Mouse (Mus musculus) macrophage (primary cell): ENCODE measurements around the gene Mycbp2. TPM values are rescaled to one million over a fixed set of nuclear protein-coding genes. Genes with fewer than 3 reads are reported as not detected.

ENCODE experiments used
- H3K27ac ChIP-seq: fragments of 350-480 bp; formaldehyde crosslinking; 2 replicates; pipeline ENCODE4 v1.9.0; 2021
- H3K36me3 ChIP-seq: fragments of 350-480 bp; formaldehyde crosslinking; 2 replicates; pipeline ENCODE4 v1.9.0; 2021; ENCODE audit errors: inconsistent target
- H3K4me3 ChIP-seq: fragments of 350-480 bp; formaldehyde crosslinking; 2 replicates; pipeline ENCODE4 v1.9.0; 2021; ENCODE audit errors: inconsistent target
- H3K79me2 ChIP-seq: fragments of 350-480 bp; formaldehyde crosslinking; 2 replicates; pipeline ENCODE4 v1.9.0; 2021; ENCODE audit errors: inconsistent target
- WGBS: methylation state at CpG from one replicate; pipeline ENCODE4 v1.1.7; 2026; ENCODE audit warnings: inconsistent platforms; ENCODE audit not compliant: missing documents; 5-methylcytosine and 5-hydroxymethylcytosine counted together
- polyA plus RNA-seq: library from polyadenylated mRNA; stranded (reverse); fragments of 250-400 nt; gene quantifications from 3 replicates; pipeline ENCODE4 v1.2.4, GENCODE M21; 2018; ENCODE audit warnings: inconsistent platforms

Gene Mycbp2
- polyA plus RNA-seq, 1 experiment from 2014 or later, result 44.3 TPM

DNA sequence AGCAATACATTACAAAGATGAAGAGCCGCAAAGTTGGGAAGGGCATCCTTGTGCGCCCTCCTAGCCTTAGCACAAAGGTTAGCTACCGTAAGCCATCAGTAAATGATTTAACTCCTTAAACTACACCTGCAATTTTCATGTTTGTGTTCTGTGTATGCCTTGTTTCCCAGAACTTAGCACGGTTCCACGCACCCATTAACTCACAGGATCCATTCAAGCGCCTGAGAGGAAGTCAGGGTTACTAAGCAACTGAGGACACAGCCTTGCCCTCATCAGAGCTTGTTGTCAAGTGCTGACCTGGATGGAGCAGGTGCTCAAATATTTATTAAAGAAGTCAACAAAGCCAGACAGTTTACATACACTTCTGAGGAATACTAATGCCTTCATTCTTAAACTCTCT, 244.4 kb downstream of the Mycbp2 start:
- Histone ChIP-seq H3K36me3 (no peaks in the 10 kb centered on the region), H3K79me2 (peaks cover 14% of the 10 kb centered on the region), H3K4me3 (no peak overlapping the region), H3K27ac (no peak overlapping the region)
- 71% methylated on average over 6 of the region's 6 CpGs for WGBS

DNA sequence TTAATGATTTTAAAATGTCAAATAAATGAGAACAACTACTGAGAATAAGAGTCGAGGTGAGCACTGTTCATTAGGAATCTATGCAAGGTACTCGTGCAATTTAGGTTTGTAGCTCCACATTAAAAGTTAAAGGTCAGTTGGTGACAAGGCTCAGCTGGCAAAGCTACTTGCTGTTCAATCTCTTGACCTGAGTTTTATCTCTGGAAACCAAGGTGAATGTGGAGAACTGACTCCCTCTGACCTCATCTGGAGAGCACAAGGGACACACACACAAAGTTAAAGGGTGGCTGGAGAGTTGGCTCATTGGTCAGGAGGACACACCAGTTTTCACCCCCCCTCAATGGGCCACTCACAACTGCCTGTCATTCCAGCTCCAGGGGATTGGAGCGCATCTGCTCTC, 245.4 kb downstream of the Mycbp2 start:
- no peak overlapping the region for H3K4me3 ChIP-seq
- no peaks in the 10 kb centered on the region for H3K36me3 ChIP-seq
- WGBS, result 87% methylated on average over 3 of the region's 3 CpGs
- H3K27ac ChIP-seq, result no peak overlapping the region
- peaks cover 24% of the 10 kb centered on the region for H3K79me2 ChIP-seq

DNA sequence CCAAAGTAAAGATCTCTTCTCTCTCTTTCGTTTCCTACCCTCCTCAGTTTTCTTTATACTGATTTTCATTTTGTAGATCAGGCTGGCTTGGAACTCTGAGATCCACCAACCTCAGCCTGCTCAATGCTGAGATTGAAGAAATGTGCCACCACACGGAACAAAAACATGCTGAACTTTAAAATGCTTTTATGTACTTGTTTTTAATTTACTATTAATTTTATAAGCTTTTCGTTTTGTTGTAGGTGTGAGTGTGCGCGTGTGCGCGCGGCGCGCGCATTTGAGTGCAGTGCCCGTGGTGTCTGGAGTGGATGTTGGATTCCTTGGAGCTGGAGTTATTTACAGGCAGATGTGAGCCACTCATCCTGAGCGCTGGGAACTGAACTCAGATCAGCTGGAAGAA, 246.3 kb downstream of the Mycbp2 start:
- 88% methylated on average over 13 of the region's 13 CpGs for WGBS
- Histone ChIP-seq H3K27ac (peak overlapping the region; percentile 52; the same call in 1 of the 2 replicates), H3K4me3 (peak overlapping the region; percentile 39), H3K79me2 (peaks cover 33% of the 10 kb centered on the region), H3K36me3 (peaks cover 3% of the 10 kb centered on the region; the same call in 1 of the 2 replicates)

DNA sequence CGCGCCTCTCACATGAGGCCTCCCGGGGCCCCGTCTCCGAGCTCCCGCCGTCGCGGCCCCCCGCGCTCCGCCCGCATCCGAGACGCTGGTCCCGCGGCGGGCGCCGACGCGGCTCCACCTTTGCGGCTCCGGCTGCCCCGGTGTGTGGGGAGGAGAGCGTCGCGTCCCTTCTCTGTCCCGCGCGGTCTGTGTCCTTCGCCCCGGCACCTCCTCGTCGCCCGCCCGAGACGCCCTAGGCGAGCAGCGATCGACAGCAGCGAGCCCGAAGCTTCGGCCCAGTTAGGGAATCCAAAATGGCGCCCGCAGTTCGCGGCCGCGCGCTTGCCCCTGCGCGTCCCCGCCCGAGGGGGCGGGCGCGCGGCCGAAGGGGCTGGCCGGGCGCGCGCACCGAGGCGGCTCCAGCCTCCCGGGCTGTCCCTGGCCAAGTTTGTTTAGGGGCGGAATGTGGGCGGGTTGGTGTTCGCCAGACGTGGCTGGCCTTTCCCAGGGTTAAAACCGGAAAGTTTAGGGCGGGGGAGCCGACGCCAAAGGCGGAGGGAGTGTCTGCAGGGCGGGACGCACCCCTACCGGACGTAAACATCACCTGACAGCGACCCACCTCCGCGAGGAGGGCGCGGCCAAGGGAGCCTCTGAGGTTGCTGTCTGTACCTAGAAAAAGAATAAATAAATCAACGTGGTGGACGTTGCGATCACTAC, 247.2 kb downstream of the Mycbp2 start, which contains the start of gene Fbxl3:
Gene Fbxl3 (minus strand): TSS at position 329 of the 696 bp plus-strand sequence.
- peak within 1 kb of the TSS; percentile 60 for H3K27ac ChIP-seq
- H3K4me3 ChIP-seq, result peak within 1 kb of the TSS; percentile 80
- WGBS, result under 1% methylated on average over 88 of the region's 88 CpGs
- H3K79me2 ChIP-seq, result peaks cover 42% of the 10 kb centered on the region
- H3K36me3 ChIP-seq, result peaks cover 9% of the 10 kb centered on the region; the same call in 1 of the 2 replicates

DNA sequence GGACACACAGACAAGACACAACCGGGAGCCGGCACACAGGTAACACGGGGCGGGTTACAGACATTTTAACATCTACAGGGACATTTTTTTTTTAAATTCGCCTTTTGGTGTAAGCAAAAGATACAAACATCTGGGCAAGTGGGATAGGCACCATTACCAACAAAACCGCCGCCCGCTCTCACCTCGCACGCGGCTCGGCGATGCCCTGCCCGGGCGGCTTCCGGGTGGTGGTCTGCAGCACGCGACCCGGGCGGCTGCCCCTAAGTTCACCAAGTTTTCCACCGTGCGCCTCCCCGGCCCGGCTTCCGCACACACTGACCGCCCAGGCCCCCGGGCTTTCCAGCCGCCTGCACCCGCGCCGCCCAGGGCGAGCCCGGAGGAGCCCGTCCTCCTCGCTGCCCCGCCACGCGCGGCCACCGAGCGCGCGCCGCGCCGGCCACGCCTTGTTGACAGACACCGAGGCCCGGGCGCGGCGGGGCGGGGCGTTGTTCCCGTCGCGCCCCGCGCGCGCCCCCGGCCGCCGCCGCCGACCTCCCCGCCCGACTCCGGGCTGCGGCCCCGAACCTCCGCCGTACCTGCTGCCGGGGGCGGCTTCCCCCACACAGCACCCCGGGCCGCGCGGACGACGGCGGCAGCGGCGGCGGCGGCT, 247.9 kb downstream of the Mycbp2 start:
- Histone ChIP-seq H3K4me3 (peak overlapping the region; percentile 80), H3K27ac (peak overlapping the region; percentile 60), H3K36me3 (peaks cover 9% of the 10 kb centered on the region; the same call in 1 of the 2 replicates), H3K79me2 (peaks cover 49% of the 10 kb centered on the region)
- under 1% methylated on average over 75 of the region's 86 CpGs for WGBS

DNA sequence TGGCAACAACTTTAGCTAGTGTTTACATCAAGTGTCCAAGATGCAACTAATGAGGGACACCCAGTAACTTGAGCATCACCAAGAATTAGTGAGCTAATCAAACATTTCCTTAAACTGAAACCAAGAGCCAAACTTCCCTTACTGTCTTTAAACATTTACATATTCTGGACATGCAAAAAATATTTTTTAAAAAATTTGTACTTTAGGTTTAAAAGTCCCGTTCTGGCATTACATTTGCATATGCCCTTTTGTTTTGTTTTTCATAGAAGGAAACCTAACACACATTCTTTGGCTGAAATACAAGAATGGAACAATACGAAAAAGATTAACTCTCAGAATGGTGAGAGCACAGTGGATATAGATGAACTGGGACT, 248.4 kb downstream of the Mycbp2 start:
- peak overlapping the region; percentile 60 for H3K27ac ChIP-seq
- H3K36me3 ChIP-seq, result peaks cover 9% of the 10 kb centered on the region; the same call in 1 of the 2 replicates
- H3K4me3 ChIP-seq, result peak overlapping the region; percentile 80
- H3K79me2 ChIP-seq, result peaks cover 54% of the 10 kb centered on the region
- 0% methylated on average over 2 of the region's 2 CpGs for WGBS

DNA sequence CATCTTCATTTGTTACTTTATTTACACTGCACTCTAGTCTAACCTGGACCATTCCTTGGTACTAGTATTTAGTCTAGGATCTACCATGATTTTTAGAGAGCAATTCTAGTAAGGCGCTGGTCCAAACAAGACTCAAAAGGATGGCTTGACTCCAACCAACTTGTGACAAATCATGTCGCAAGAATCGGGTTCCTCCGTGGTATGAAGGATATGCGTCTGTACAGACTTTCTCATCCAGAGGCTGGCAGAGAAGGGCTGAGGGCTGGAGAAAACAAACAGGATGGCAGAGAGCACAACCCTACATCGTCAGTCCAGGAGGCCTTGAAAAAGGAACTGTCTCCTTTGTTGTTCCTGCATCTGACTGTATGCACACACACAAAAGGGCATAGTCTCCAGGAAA, 250.0 kb downstream of the Mycbp2 start:
- Histone ChIP-seq H3K27ac (no peak overlapping the region), H3K79me2 (peaks cover 70% of the 10 kb centered on the region), H3K4me3 (no peak overlapping the region), H3K36me3 (peaks cover 18% of the 10 kb centered on the region; the same call in 1 of the 2 replicates)
- 29% methylated on average over 6 of the region's 6 CpGs for WGBS

DNA sequence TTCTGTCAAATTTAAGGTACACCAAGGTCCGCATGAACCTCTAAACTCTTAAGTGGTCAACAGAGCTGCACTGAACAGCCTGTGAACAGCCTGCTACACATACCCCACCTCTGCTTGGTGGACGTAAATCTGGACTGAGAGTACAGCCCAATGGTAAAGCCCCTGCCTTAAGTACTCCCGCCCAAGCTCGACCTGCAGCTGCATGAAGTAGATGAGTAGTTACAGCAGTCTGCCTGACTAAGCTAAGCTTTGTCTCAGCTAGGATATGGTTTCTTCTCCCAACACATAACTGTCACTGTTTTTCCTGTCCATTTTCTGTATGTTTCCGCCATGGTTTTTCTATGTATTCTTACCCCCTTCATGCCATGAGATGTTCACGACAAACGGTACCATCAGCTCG, 250.8 kb downstream of the Mycbp2 start:
- no peak overlapping the region for H3K27ac ChIP-seq
- peaks cover 78% of the 10 kb centered on the region for H3K79me2 ChIP-seq
- 97% methylated on average over 8 of the region's 8 CpGs for WGBS
- no peak overlapping the region for H3K4me3 ChIP-seq
- H3K36me3 ChIP-seq, result peaks cover 26% of the 10 kb centered on the region

DNA sequence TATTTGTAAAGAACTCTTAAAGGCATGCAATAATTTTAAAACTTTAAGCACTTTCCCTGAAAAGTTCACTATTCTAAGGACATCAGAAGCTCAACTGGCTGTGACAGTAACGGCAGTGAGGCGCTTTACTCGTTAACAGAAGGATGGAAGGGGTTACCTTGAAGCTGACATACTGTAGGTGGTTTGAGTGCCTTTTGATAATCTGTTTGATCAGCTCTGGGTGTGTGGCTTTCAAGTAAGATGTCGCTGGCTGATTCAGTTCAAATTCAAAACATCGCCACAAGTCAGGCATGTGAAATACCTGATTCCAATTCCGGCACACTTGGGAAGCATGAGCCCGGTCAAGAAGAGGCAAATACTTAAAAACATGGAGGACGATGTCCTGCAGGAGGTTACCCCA, 251.6 kb downstream of the Mycbp2 start:
- H3K4me3 ChIP-seq, result no peak overlapping the region
- H3K27ac ChIP-seq, result no peak overlapping the region
- 96% methylated on average over 8 of the region's 8 CpGs for WGBS
- H3K79me2 ChIP-seq, result peaks cover 86% of the 10 kb centered on the region
- H3K36me3 ChIP-seq, result peaks cover 32% of the 10 kb centered on the region

DNA sequence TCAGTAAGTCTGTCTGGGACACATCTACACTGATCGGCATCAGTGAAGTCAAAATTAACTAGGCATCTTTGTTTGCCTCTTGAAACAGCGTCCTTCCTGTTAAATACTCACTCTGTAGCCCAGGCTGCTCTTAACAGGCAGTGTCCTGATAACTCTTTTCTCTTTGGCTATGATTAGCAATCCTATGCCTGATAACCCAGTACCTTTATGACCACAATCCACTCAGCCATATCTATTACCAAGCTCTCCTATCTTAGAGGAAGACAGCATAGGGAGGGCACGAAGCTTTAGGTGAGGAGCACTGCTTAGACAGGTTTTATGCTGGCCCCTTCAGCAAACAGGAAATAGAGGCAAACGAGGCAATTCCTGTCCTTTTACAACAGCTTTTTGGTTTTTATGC, 252.9 kb downstream of the Mycbp2 start:
- Histone ChIP-seq H3K27ac (no peak overlapping the region), H3K36me3 (peaks cover 40% of the 10 kb centered on the region), H3K79me2 (peaks cover 99% of the 10 kb centered on the region), H3K4me3 (no peak overlapping the region)
- WGBS, result 60% methylated on average over 4 of the region's 4 CpGs

DNA sequence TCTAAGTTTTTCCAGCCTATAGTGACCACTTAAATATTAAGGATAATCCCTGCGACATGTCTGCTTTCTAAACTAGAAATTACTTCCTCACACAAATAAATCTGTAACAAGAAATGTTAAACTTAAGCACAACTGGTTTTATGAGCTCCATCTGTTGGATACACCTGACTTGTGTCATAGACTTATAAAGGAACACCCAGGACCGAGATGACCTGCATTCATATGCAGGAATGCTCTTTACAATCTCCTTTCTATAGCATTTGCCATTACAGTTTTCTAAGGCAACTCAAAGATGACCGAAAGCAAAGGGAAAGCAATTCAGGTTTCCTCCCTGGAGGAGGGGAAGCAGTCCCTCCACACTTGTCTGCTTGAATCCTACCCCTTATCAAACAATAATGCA, 253.4 kb downstream of the Mycbp2 start:
- Histone ChIP-seq H3K4me3 (no peak overlapping the region), H3K36me3 (peaks cover 44% of the 10 kb centered on the region), H3K27ac (no peak overlapping the region), H3K79me2 (peaks cover 100% of the 10 kb centered on the region)
- 98% methylated on average over 3 of the region's 3 CpGs for WGBS

DNA sequence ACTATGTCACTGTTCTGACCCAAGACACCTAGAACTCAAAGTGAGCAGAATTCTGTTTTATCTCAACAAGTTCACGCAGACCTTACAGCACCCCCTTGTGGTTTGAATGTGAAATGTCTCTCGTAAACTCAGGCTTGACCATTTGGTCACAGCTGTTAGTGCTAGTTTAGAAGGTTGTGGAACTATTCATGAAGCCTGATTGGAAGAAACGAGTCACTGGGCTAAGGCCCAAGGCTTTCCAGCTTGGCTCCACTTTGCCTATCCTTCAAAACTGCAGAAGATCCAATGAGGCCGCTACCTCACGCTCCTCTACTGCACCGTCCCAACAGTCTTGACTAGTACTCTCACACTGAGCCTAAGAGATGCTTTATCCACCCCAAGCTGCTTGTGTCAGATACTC, 258.0 kb downstream of the Mycbp2 start:
- Histone ChIP-seq H3K36me3 (peaks cover 79% of the 10 kb centered on the region), H3K79me2 (peaks cover 100% of the 10 kb centered on the region), H3K4me3 (no peak overlapping the region), H3K27ac (no peak overlapping the region)
- WGBS, result 79% methylated on average over 6 of the region's 6 CpGs

DNA sequence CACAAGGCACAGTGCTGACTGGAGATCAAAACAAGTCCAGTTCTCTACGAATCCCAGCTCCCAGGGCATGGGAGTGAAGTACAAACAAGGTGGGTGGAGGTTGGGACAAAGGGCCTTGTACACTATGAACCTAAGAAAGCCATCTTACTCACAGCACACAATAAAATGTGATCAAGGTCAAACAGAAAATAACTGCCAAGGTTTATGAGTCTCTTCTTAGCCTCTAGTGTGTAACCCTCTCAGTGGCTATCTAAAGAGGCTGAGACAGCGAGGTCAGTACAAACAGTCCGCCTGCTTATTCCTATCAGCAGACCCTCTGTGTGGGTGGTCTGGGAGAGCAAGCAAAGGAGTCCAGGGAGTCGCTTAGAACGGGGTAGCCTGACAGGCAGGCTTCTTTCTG, 258.8 kb downstream of the Mycbp2 start:
- Histone ChIP-seq H3K27ac (no peak overlapping the region), H3K36me3 (peaks cover 84% of the 10 kb centered on the region), H3K79me2 (peaks cover 100% of the 10 kb centered on the region), H3K4me3 (no peak overlapping the region)
- WGBS, result 94% methylated on average over 5 of the region's 5 CpGs

DNA sequence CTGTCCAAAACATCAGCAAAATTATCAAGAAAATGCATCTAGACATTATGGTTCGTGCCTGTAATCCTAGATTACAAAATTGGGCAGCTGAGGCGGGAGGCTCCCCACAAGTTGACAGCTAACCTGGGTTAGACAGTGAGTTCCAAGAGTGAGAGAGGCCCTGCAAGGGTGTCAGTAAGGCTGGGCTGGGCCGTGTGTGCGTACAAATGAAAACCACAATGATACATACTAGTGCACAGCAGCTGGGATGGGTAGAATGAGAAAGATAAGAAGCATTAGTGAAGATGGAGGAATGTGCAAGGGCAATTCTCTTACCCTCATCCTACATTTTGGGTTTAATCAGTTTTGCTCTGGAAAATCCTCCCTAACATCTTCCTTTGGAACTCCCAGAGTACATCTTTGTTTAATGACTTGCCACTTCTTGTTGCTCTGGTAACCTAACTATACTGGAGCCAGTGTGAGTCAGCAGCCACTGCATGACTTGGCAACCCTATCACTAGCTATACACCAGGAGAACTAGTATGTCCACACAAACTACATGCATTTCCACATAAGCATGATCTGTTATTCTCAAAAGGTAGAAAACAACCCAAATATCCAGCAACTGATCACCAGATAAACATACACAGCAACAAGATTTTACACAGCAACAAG, 259.8 kb downstream of the Mycbp2 start:
- 96% methylated on average over 4 of the region's 4 CpGs for WGBS
- Histone ChIP-seq H3K79me2 (peaks cover 100% of the 10 kb centered on the region), H3K27ac (no peak overlapping the region), H3K4me3 (no peak overlapping the region), H3K36me3 (peaks cover 84% of the 10 kb centered on the region)
